Mouse (Mus musculus) forebrain, embryonic 16.5 days (tissue): ENCODE data around the gene Usp53. TPM values are rescaled to one million over a fixed set of nuclear protein-coding genes. Genes with fewer than 3 reads are reported as not detected.
A peak's percentile ranks its signal among the peaks of the same experiment; 100 is the strongest.

Experiments
- ATAC-seq: fragments of 200-750 bp; cut with Nextera tagmentation; 2 replicates; pipeline ENCODE4 v1.8.0; 2017; ENCODE audit warnings: mild to moderate bottlenecking, moderate library complexity
- H3K27ac ChIP-seq: fragments of 300-500 bp; sonication (generic); 2 replicates; pipeline ENCODE4 v1.5.1; 2014; ENCODE audit warnings: low read length, control low read depth
- H3K27me3 ChIP-seq: fragments of 300-500 bp; sonication (generic); replicated peaks from 2 replicates; pipeline ENCODE4 v1.6.1; 2014; ENCODE audit warnings: low read length; ENCODE audit not compliant: control insufficient read depth, insufficient read depth
- H3K36me3 ChIP-seq: fragments of 300-500 bp; sonication (generic); 2 replicates; pipeline ENCODE4 v1.6.1; 2014; ENCODE audit not compliant: control insufficient read depth, insufficient read depth
- H3K4me1 ChIP-seq: fragments of 300-500 bp; sonication (generic); replicated peaks from 2 replicates; pipeline ENCODE4 v1.6.1; 2014; ENCODE audit warnings: low read length; ENCODE audit not compliant: control insufficient read depth, insufficient read depth
- H3K4me2 ChIP-seq: fragments of 300-500 bp; sonication (generic); 2 replicates; pipeline ENCODE4 v1.6.1; 2014; ENCODE audit warnings: mild to moderate bottlenecking, low read length, control low read depth
- H3K4me3 ChIP-seq: fragments of 300-500 bp; sonication (generic); replicated peaks from 2 replicates; pipeline ENCODE4 v1.5.1; 2014; ENCODE audit warnings: mild to moderate bottlenecking, low read length, control low read depth
- H3K9ac ChIP-seq: fragments of 300-500 bp; sonication (generic); replicated peaks from 2 replicates; pipeline ENCODE4 v1.6.1; 2014; ENCODE audit warnings: low read depth, low read length, control low read depth
- H3K9me3 ChIP-seq: fragments of 300-500 bp; sonication (generic); 2 replicates; pipeline ENCODE4 v1.6.1; 2016; ENCODE audit warnings: low read length; ENCODE audit not compliant: control insufficient read depth
- WGBS: fragments of 180-500 bp; shearing (Covaris S2); extraction: QIAGEN DNeasy Blood & Tissue Kit; methylation state at CpG from one replicate; pipeline ENCODE4 v1.1.7; 2014; 5-methylcytosine and 5-hydroxymethylcytosine counted together
- polyA plus RNA-seq: library from polyadenylated mRNA; unstranded; fragments of >200 nt; fragmentation: Nextera tagmentation; extraction: Ambion mirVana; gene quantifications from 2 replicates; pipeline ENCODE4 v1.2.1, GENCODE M21; 2015

Usp53 gene
- 6.4 and 7.2 TPM in 2 replicates for polyA plus RNA-seq

GRCm38 (mm10) chr3:122984249-122985182, at the start of gene Usp53:
TSS of gene Usp53 (minus strand) at chr3:122984510.
- H3K36me3 ChIP-seq, result no peaks in the 10 kb centered on the region
- peak within 1 kb of the TSS; percentile 85 for H3K9ac ChIP-seq
- peak within 1 kb of the TSS; percentile 93 for H3K4me3 ChIP-seq
- H3K9me3 ChIP-seq, result no peaks in the 10 kb centered on the region
- ATAC-seq, result peak; percentile 98
- no peaks in the 10 kb centered on the region for H3K27me3 ChIP-seq
- H3K4me1 ChIP-seq, result peaks cover 5% of the 10 kb centered on the region; the same call in 1 of the 2 replicates
- WGBS, result under 1% methylated on average over 71 of the region's 94 CpGs
- H3K27ac ChIP-seq, result peak within 1 kb of the TSS; percentile 89
- peak within 1 kb of the TSS; percentile 76 for H3K4me2 ChIP-seq

- no peak overlapping the region for H3K27ac ChIP-seq
- H3K4me2 ChIP-seq, result no peak overlapping the region
- H3K36me3 ChIP-seq, result no peaks in the 10 kb centered on the region
- H3K4me1 ChIP-seq, result no peaks in the 10 kb centered on the region
- no peak overlapping the region for H3K4me3 ChIP-seq
- no peak for ATAC-seq
- H3K9ac ChIP-seq, result no peak overlapping the region
- no peaks in the 10 kb centered on the region for H3K27me3 ChIP-seq
- no peaks in the 10 kb centered on the region for H3K9me3 ChIP-seq
- 62% methylated on average over 8 of the region's 8 CpGs for WGBS
Observed at GRCm38 (mm10) chr3:123033804-123034203, 49.5 kb upstream of the Usp53 start.

GRCm38 (mm10) chr3:123025634-123026033, 41.3 kb upstream of the Usp53 start:
- ATAC-seq, result no peak
- Histone ChIP-seq H3K9me3 (no peaks in the 10 kb centered on the region), H3K4me2 (no peak overlapping the region), H3K27me3 (no peaks in the 10 kb centered on the region), H3K4me1 (no peaks in the 10 kb centered on the region), H3K27ac (no peak overlapping the region), H3K9ac (no peak overlapping the region), H3K36me3 (no peaks in the 10 kb centered on the region), H3K4me3 (no peak overlapping the region)
- 26% methylated on average over 3 of the region's 3 CpGs for WGBS

GRCm38 (mm10) chr3:123024496-123025234, 40.4 kb upstream of the Usp53 start:
- Histone ChIP-seq H3K27ac (no peak overlapping the region), H3K36me3 (no peaks in the 10 kb centered on the region), H3K4me2 (no peak overlapping the region), H3K4me1 (no peaks in the 10 kb centered on the region), H3K9me3 (no peaks in the 10 kb centered on the region), H3K27me3 (no peaks in the 10 kb centered on the region), H3K9ac (no peak overlapping the region), H3K4me3 (no peak overlapping the region)
- ATAC-seq, result no peak
- 86% methylated on average over 9 of the region's 9 CpGs for WGBS

GRCm38 (mm10) chr3:123018792-123019191, 34.5 kb upstream of the Usp53 start:
- no peak overlapping the region for H3K4me3 ChIP-seq
- H3K27me3 ChIP-seq, result no peaks in the 10 kb centered on the region
- no peak for ATAC-seq
- WGBS, result 84% methylated on average over 2 of the region's 2 CpGs
- no peak overlapping the region for H3K4me2 ChIP-seq
- H3K27ac ChIP-seq, result no peak overlapping the region
- H3K4me1 ChIP-seq, result no peaks in the 10 kb centered on the region
- no peaks in the 10 kb centered on the region for H3K36me3 ChIP-seq
- no peaks in the 10 kb centered on the region for H3K9me3 ChIP-seq
- no peak overlapping the region for H3K9ac ChIP-seq

- no peak overlapping the region for H3K4me2 ChIP-seq
- H3K4me3 ChIP-seq, result no peak overlapping the region
- H3K27ac ChIP-seq, result no peak overlapping the region
- no peak for ATAC-seq
- H3K9ac ChIP-seq, result no peak overlapping the region
- no peaks in the 10 kb centered on the region for H3K4me1 ChIP-seq
- WGBS, result 88% methylated on average over 14 of the region's 14 CpGs
- no peaks in the 10 kb centered on the region for H3K9me3 ChIP-seq
- no peaks in the 10 kb centered on the region for H3K27me3 ChIP-seq
- H3K36me3 ChIP-seq, result no peaks in the 10 kb centered on the region
Observed at GRCm38 (mm10) chr3:123013476-123013875, 29.2 kb upstream of the Usp53 start.

DNA sequence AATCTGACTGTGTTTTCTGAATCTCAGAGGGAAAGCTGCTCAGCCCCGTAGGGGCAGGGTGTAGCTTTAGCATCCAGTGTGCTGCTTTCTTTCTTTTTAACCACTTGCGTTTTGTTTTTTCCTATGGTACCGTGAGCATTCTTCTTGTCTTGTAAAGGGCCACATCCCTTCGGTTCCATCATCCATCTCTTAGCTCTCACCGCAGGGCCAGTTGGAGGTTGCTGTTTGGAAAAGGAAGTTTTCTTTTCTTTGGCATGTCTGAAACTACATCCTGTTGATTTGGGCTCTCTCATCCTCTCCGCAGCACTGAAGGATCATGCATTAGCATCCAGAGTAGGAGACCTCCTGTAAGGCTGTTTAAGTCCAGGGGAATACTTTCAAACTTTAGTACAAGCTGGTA, 25.1 kb upstream of the Usp53 start:
- 50% methylated on average over 6 of the region's 6 CpGs for WGBS
- ATAC-seq, result no peak
- Histone ChIP-seq H3K4me3 (no peak overlapping the region), H3K27me3 (no peaks in the 10 kb centered on the region), H3K4me2 (no peak overlapping the region), H3K9me3 (no peaks in the 10 kb centered on the region), H3K36me3 (no peaks in the 10 kb centered on the region), H3K9ac (no peak overlapping the region), H3K27ac (no peak overlapping the region), H3K4me1 (no peaks in the 10 kb centered on the region)

GRCm38 (mm10) chr3:123007386-123007785, 23.1 kb upstream of the Usp53 start:
- Histone ChIP-seq H3K36me3 (no peaks in the 10 kb centered on the region), H3K9ac (no peak overlapping the region), H3K9me3 (no peaks in the 10 kb centered on the region), H3K27ac (no peak overlapping the region), H3K4me1 (no peaks in the 10 kb centered on the region), H3K4me3 (no peak overlapping the region), H3K27me3 (no peaks in the 10 kb centered on the region), H3K4me2 (no peak overlapping the region)
- no peak for ATAC-seq
- 90% methylated on average over 10 of the region's 10 CpGs for WGBS

DNA sequence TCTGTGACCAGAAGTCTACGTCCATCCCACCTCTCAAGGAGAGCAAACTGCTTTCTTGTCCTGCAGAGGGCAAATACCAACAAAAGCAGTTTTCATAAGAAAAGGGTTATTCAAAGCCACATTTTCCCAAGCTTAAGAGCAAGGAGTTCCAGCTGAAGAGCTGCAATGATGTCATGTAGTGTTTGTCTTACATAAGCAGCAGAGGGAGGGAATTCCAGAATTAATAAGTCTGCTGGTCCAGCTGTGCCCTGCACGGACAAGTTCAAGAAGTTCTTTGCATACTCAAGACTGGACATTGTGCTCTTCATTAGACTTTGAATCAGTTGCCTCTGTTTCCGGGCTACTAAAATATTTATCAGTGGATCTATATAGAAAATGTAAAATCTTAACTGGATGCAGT, 16.7 kb upstream of the Usp53 start:
- no peak overlapping the region for H3K4me3 ChIP-seq
- H3K27me3 ChIP-seq, result no peaks in the 10 kb centered on the region
- no peak overlapping the region for H3K27ac ChIP-seq
- H3K9me3 ChIP-seq, result no peaks in the 10 kb centered on the region
- H3K4me2 ChIP-seq, result no peak overlapping the region
- WGBS, result 47% methylated on average over 3 of the region's 3 CpGs
- no peak for ATAC-seq
- H3K4me1 ChIP-seq, result no peaks in the 10 kb centered on the region
- no peaks in the 10 kb centered on the region for H3K36me3 ChIP-seq
- H3K9ac ChIP-seq, result no peak overlapping the region
